Mouse (Mus musculus) CH12.LX (cell line): ENCODE results near the gene Rsph9.

Source experiments
- BHLHE40 ChIP-seq: IDR thresholded peaks from 2 replicates; pipeline ENCODE4 v1.6.1; 2011; ENCODE audit warnings: mild to moderate bottlenecking, low read depth, low read length, improper control_type of control experiment
- CTCF ChIP-seq, 2 experiments: IDR thresholded peaks in 1 of 2; conservative IDR thresholded peaks in 1 of 2; 2 replicates each; pipeline ENCODE4 v1.5.1; 2011 to 2012; ENCODE audit warnings: low read depth in 2 of 2, low read length in 2 of 2, improper control_type of control experiment in 1 of 2, inconsistent platforms in 1 of 2, mild to moderate bottlenecking in 1 of 2, moderate library complexity in 1 of 2
- E2F4 ChIP-seq: IDR thresholded peaks from 2 replicates; pipeline ENCODE4 v1.6.1; 2011; ENCODE audit warnings: low read depth, low read length, improper control_type of control experiment; ENCODE audit not compliant: insufficient replicate concordance
- EP300 ChIP-seq: IDR thresholded peaks from 2 replicates; pipeline ENCODE4 v1.6.1; 2011; ENCODE audit warnings: low read length, improper control_type of control experiment
- MAX ChIP-seq: IDR thresholded peaks from 2 replicates; pipeline ENCODE4 v1.6.1; 2011; ENCODE audit warnings: low read length, improper control_type of control experiment
- POLR2A ChIP-seq: IDR thresholded peaks from 2 replicates; pipeline ENCODE4 v1.6.1; 2011; ENCODE audit warnings: low read depth, mild to moderate bottlenecking, improper control_type of control experiment, low read length
- RCOR1 ChIP-seq: conservative IDR thresholded peaks from 2 replicates; pipeline ENCODE4 v1.6.1; 2012; ENCODE audit warnings: low read depth, mild to moderate bottlenecking, inconsistent platforms, low read length, improper control_type of control experiment
- SIN3A ChIP-seq: IDR thresholded peaks from 2 replicates; pipeline ENCODE4 v1.6.1; 2012; ENCODE audit warnings: low read length, improper control_type of control experiment, inconsistent platforms
- TBP ChIP-seq: conservative IDR thresholded peaks from 2 replicates; pipeline ENCODE4 v1.6.1; 2011; ENCODE audit warnings: low read depth, low read length, improper control_type of control experiment
- TCF12 ChIP-seq: IDR thresholded peaks from 2 replicates; pipeline ENCODE4 v1.6.1; 2014; ENCODE audit warnings: low read depth, mild to moderate bottlenecking, inconsistent platforms, low read length, improper control_type of control experiment
- USF1 ChIP-seq: IDR thresholded peaks from 2 replicates; pipeline ENCODE4 v1.6.1; 2014; ENCODE audit warnings: low read depth, mild to moderate bottlenecking, inconsistent platforms, low read length, improper control_type of control experiment

- TF ChIP-seq TCF12 (no peak), BHLHE40 (no peak), CTCF (conservative IDR thresholded peaks at IDR 0.05 in 1 of 2, IDR thresholded peaks at IDR 0.05 in 1 of 2; ENCODE audit: low read depth in 2 of 2, low read length in 2 of 2) (no peak), EP300 (no peak), RCOR1 (no peak), SIN3A (no peak), USF1 (no peak), MAX (no peak), POLR2A (no peak), E2F4 (no peak), TBP (no peak)
Observed at GRCm38 (mm10) chr17:46154336-46154735, 10.3 kb upstream of the Rsph9 start.
